Mouse (Mus musculus): ENCODE results near the gene BC017158. TPM values are rescaled to one million over a fixed set of nuclear protein-coding genes. Genes with fewer than 3 reads are reported as not detected.

BC017158 gene
- total RNA-seq, 2 experiments from 2014 or later, result 24.6 to 29.3 TPM

DNA sequence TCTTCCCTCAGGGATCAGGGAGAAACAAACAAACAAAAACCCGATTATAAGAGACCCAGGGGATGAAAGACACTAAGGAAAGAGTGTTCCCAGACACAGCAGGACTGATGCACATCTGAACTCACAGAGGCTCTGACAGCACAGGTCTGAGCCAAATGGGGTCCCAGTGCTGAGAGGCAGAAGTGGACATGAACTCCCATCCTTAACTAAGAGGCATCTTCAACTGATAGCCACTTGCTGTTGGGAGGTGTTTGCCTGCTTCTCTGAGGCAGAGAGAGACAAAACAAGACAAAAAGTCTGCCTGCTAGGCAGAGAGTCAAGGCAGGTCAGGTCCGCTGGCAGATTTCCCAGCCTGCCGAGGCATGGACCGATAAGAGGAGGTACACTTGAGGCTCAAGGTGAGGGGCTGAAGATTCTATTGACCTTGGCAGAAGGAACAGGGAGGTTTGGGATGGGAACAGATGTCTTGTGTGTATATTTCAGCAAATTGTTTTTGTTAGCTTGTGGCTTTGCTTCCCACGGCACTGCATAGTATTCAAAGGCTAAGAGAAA is 41.1 kb downstream of the BC017158 start:
- peak; percentile 50 for DNase-seq

DNA sequence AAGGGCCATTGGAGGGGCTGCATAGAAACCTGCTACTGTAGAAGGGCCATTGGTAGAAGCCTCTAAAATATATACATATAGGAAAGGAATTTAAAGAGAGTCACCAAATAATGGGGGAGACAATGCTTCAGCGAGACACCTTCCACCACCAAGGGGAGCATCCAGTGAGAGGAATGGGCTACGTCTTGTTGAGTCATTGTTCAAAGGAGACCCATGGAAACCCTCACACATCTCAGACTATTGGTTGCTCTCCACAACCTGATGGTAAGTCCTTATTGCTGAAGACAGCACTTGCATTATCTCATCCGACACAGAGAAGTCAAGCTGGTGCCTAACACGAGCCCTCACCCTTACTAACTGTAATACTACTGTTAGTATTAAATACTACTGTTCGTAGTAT is 42.2 kb downstream of the BC017158 start:
- DNase-seq, result no peak

- DNase-seq, result no peak
Observed at GRCm38 (mm10) chr7:128254978-128255377, 43.0 kb downstream of the BC017158 start.

GRCm38 (mm10) chr7:128252609-128253008 is 45.4 kb downstream of the BC017158 start:
- no peak for DNase-seq

DNA sequence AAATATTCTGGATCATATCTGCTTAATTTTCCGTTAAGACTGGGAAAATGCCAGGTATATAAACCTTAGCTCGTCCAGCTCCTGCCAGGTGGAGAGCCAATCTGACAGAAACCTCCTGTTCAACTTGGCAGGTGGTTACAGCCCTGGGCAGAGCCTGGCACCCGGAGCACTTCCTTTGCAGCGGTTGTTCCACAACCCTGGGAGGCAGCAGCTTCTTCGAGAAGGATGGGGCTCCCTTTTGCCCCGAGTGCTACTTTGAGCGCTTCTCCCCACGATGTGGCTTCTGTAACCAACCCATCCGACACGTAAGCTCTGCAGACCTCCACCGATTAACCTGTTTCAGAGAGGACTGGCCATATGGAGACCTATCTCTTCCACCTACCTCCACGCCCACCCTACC is 46.0 kb downstream of the BC017158 start:
- no peak for DNase-seq

GRCm38 (mm10) chr7:128249998-128250397 is 48.0 kb downstream of the BC017158 start:
- no peak for DNase-seq

DNA sequence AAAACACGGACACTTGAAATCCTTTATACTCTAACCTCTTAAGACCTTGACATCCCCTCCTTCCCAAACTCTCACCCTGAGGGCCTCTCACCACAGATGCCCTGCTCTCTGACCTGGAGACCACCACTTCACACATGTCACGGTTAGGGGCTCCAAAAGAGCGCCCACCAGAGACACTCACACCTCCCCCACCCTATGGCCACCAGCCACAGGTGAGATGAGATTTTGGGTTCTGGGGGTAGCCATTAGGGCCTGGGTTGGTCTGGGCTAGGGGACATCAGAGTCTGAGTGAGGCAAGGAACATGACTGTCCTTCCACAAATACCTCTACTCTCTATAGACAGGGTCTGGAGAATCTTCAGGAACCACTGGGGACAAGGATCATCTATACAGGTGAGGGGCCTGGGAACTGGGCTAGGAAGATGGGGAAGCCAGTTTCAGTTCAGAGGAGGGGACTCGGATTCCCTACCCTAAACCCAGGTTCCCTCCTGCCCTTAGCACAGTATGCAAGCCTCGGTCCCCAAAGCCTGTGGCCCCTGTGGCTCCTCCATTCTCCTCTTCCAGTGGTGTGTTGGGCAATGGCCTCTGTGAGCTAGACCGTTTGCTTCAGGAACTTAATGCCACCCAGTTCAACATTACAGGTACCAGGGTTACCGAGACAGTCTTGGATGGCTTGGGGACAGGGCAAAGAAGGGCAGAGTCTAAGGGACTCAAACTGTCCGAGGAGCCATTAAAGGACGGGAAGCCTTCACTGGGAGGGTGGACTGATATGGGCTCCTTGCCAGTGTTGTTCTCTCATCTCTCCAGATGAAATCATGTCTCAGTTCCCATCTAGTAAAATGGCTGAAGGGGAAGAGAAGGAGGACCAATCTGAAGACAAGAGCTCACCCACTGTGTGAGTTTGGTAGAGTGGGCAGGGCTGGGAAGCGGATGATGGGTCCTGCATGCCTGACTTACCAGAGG is 49.6 kb downstream of the BC017158 start:
- DNase-seq, result no peak

GRCm38 (mm10) chr7:128247443-128247842 is 50.5 kb downstream of the BC017158 start:
- DNase-seq, result peak; percentile 88

DNA sequence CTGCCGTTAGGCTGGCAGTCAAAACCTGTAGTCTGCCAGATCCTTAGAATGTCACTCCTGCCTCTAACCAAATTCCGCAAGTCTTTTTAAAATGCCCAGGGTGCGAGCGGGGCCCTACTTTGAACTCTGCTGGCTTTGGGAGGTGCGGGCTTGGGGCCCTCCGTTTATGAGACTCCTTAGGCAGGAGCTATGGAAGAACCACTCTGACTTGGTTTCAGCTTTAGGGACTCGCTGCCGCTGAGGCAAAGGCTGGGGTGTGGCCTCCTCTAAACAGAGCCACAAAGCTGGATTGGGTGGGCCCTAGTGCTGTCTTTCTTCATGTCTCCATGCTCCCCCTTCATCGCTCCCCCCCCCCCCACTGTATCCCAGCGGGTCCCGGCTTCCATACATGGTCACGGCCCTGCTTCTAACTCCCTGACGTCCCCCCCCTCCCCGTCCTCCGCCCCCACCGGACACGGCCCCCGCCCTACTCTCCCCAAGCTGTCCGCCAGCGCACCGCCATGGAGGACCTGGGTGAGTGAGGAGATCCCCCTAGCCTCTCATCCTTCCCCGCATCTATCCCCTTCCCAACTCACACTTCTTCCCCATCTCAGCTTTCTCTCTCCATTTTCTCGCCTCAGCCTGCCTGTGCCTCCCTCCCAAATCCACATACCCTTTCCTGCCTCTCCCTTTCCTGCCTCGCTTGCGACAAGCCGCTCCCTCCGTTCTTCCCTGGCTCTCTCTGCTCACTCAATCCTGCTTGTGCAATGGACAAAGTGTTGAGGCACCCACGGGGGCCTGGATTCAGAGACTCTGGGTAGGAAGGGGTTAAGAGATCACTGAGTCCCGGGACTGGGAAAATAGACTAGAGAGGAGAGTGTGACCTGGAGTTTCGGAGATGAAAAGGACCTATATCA is 51.2 kb downstream of the BC017158 start, which contains the start of gene Tgfb1i1:
TSS of gene Tgfb1i1 (plus strand) at position 317 of the 896 bp plus-strand sequence.
- DNase-seq, result peak; percentile 62

GRCm38 (mm10) chr7:128245547-128245946 is 52.4 kb downstream of the BC017158 start:
- no peak for DNase-seq

DNA sequence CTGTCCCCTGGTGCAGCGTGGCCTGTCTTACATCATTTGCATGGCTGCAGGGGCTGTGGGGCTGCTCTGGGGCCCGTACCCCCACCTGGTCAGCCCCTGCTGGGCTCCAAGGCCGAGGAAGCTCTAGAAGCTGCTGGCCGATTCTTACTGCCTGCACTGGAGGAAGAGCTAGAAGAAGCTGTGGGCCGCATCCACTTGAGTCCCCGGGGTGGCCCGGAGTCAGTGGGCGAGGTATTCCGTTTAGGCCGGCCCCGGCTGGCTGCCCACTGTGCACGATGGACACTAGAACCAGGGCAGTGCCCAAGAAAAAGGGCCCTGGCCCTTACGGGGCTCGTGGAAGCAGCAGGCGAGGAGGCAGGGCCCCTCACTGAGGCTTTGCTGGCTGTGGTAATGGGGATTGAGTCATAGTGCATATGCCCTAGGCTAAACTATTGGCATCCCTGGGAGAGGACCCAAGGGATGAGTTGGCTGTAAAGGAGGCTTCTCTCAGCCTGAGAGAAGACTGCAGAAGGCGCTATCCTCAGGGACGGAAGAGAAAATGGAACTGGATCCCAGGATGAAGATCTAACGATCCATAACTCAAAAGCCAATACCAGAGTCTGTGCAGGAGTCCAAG is 53.5 kb downstream of the BC017158 start:
- DNase-seq, result no peak

DNA sequence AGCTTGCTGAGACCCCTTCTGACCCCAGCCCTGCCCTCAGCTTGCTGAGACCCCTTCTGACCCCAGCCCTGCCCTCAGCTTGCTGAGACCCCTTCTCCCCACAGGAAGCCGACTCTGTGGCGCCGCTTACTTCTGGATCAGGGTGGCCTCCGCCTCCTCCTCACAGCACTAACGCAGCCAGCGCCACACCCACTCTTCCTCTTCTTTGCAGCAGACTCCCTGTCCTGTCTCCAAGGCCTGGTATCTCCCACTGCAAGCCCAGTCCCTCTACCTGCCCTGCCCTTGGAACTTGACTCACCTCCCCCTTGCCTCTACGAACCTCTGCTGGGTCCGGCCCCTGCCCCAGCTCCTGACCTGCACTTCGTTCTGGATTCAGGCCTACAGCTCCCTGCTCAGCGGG is 54.0 kb downstream of the BC017158 start:
- DNase-seq, result no peak

- DNase-seq, result no peak
Observed at GRCm38 (mm10) chr7:128242331-128242730, 55.6 kb downstream of the BC017158 start.

- DNase-seq, result no peak
Observed at GRCm38 (mm10) chr7:128240131-128240784, 57.7 kb downstream of the BC017158 start.

DNA sequence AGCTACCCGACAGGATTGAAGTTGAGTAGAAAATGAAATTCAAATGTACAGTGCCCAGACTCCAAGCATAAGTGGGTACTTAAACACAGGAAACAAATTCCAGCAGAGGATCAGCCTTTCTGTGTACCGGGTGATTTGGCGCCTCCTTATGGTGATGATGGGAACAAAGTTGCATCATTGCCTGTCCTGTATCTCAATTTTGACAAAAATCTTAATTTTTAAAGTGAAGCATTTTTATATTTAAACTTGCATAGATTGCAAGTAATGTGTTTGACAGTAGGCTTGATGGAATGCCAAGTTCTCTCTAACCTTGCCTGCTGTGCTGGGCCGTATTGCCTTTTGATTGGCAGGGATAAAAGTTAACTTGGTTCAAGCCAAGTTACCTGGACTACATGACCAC is 59.0 kb downstream of the BC017158 start:
- no peak for DNase-seq

GRCm38 (mm10) chr7:128237927-128238778 is 59.8 kb downstream of the BC017158 start, which contains the start of gene 9130023H24Rik:
TSS of gene 9130023H24Rik (minus strand) at chr7:128238031.
- peak; percentile 100 for DNase-seq

GRCm38 (mm10) chr7:128237593-128237926 is 60.4 kb downstream of the BC017158 start:
- DNase-seq, result no peak

DNA sequence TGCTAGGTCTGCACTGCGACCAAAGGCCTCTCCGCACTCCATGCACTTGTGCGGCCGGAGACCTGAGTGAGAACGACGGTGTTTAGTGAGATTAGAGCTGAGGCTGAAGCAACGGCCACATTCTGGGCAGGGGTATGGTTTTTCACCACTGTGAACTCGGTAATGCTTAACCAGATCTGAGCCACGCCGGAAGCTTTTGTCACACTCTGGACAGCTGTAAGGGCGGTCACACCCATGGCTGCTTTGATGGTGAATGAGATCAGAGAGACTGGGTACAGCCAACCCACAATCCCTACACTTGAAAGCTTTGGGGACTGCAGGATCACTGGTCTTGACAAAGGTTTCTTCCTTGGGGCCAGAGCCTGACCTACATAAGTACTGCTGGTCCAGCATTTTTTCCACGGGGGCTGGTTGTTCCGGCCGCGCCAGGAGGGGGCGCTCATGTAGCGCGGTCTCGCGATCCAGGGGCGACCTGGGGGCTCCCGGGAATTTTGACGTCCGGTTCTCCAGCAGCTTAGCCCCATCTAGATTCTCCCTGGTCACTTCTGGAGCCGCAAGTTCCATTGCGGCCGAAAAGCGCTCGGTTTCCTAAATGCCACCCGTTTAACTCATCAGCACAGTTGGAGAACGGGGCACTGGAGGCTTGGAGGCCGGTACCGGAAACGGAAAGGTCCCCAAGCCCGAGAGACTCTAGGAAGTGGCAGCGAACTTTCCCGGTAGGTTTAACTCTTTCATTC is 60.9 kb downstream of the BC017158 start, which contains the start of gene Armc5:
TSS of gene Armc5 (plus strand) at position 487 of the 737 bp plus-strand sequence.
- DNase-seq, result peak; percentile 91

- DNase-seq, result no peak
Observed at GRCm38 (mm10) chr7:128236426-128236825, 61.5 kb downstream of the BC017158 start.

GRCm38 (mm10) chr7:128235481-128235880 is 62.5 kb downstream of the BC017158 start:
- DNase-seq, result no peak
